Comparison of ENCODE assay signal across 22 mouse cellular contexts in genomic region chr5:57769644-57770043, GRCm38 (mm10). TPM values are rescaled to one million over a fixed set of nuclear protein-coding genes. Genes with fewer than 3 reads are reported as not detected.
DNase-seq lines count a peak whose midpoint lies in the region; ATAC-seq and TF ChIP-seq lines count a peak whose summit lies in the region.
"Had no signal": no experiment of that assay in that cellular context is flagged by ENCODE, and none has a peak within 500 bp of the region (broad histone marks: within the 10 kb centered on the region; RNA-seq: fewer than 3 reads in every experiment).

No protein-coding gene starts in this region.

- TF ChIP-seq CTCF in layer of hippocampus, adult 2 months (conservative IDR thresholded peaks at IDR 0.05), result peak; percentile 42
- TF ChIP-seq CTCF in midbrain, postnatal 0 days (IDR thresholded peaks at IDR 0.05), result peak; percentile 34
- peak; percentile 29; the same call in 1 of the 2 replicates for TF ChIP-seq CTCF in stomach, postnatal 0 days (IDR thresholded peaks at IDR 0.05; ENCODE audit: low read depth)

- no peaks in the 10 kb centered on the region for H3K36me3 ChIP-seq in midbrain, postnatal 0 days (ENCODE audit: insufficient read depth, low read length)
- no peaks in the 10 kb centered on the region for H3K36me3 ChIP-seq in midbrain, embryonic 15.5 days (replicated peaks)
- H3K36me3 ChIP-seq in stomach, postnatal 0 days (ENCODE audit: control insufficient read depth, insufficient read depth, low read length), result no peaks in the 10 kb centered on the region
- H3K36me3 ChIP-seq: liver, embryonic 13.5 days; neural tube, embryonic 12.5 days had no signal

- H3K4me3 ChIP-seq in layer of hippocampus, adult 2 months, result no peak overlapping the region
- no peak overlapping the region for H3K4me3 ChIP-seq in midbrain, postnatal 0 days (ENCODE audit: low read depth, low read length)
- H3K4me3 ChIP-seq in midbrain, embryonic 15.5 days, result no peak overlapping the region
- no peak overlapping the region for H3K4me3 ChIP-seq in stomach, postnatal 0 days (ENCODE audit: low read depth, low read length)
- H3K4me3 ChIP-seq: liver, embryonic 13.5 days; neural tube, embryonic 12.5 days had no signal

- no peaks in the 10 kb centered on the region for H3K4me1 ChIP-seq in midbrain, postnatal 0 days (ENCODE audit: insufficient read depth, low read length)
- H3K4me1 ChIP-seq in midbrain, embryonic 15.5 days, result peaks cover 9% of the 10 kb centered on the region
- no peaks in the 10 kb centered on the region for H3K4me1 ChIP-seq in stomach, postnatal 0 days (replicated peaks; ENCODE audit: control insufficient read depth, insufficient read depth)
- H3K4me1 ChIP-seq: neural tube, embryonic 12.5 days had no signal

- no peak for ATAC-seq in midbrain, postnatal 0 days (ENCODE audit: low FRiP score)
- no peak for ATAC-seq in midbrain, embryonic 15.5 days (replicated peaks)
- no peak for ATAC-seq in stomach, postnatal 0 days (ENCODE audit: low FRiP score, low TSS enrichment)
- no peak for ATAC-seq in activated CD4-positive, CD25-positive, alpha-beta regulatory T cell, adult 4 months
- ATAC-seq: inflammation-experienced regulatory T-cells, adult 6 months; lung, postnatal 0 days had no signal

- WGBS in midbrain, postnatal 0 days, result 95% methylated on average over 7 of the region's 7 CpGs
- 94% methylated on average over 7 of the region's 7 CpGs for WGBS in midbrain, embryonic 15.5 days
- WGBS in stomach, postnatal 0 days, result 94% methylated on average over 7 of the region's 7 CpGs

- H3K27me3 ChIP-seq in midbrain, postnatal 0 days (ENCODE audit: insufficient read depth, low read length), result no peaks in the 10 kb centered on the region
- H3K27me3 ChIP-seq in midbrain, embryonic 15.5 days (replicated peaks), result no peaks in the 10 kb centered on the region
- no peaks in the 10 kb centered on the region for H3K27me3 ChIP-seq in stomach, postnatal 0 days (ENCODE audit: control insufficient read depth, insufficient read depth, low read length)
- H3K27me3 ChIP-seq: liver, embryonic 13.5 days; neural tube, embryonic 12.5 days had no signal

- no peak overlapping the region for H3K4me2 ChIP-seq in midbrain, postnatal 0 days (ENCODE audit: low read depth, low read length, poor library complexity, severe bottlenecking)
- H3K4me2 ChIP-seq in midbrain, embryonic 15.5 days, result no peak overlapping the region
- H3K4me2 ChIP-seq in stomach, postnatal 0 days (replicated peaks; ENCODE audit: low read depth), result no peak overlapping the region
- H3K4me2 ChIP-seq: liver, embryonic 13.5 days; neural tube, embryonic 12.5 days had no signal

- H3K27ac ChIP-seq in layer of hippocampus, adult 2 months, result no peak overlapping the region
- no peak overlapping the region for H3K27ac ChIP-seq in midbrain, postnatal 0 days (ENCODE audit: low read depth, low read length)
- no peak overlapping the region for H3K27ac ChIP-seq in midbrain, embryonic 15.5 days
- no peak overlapping the region for H3K27ac ChIP-seq in stomach, postnatal 0 days (replicated peaks)
- H3K27ac ChIP-seq: liver, embryonic 13.5 days; neural tube, embryonic 12.5 days had no signal

- no peaks in the 10 kb centered on the region for H3K9me3 ChIP-seq in midbrain, postnatal 0 days (ENCODE audit: low read length)
- H3K9me3 ChIP-seq in midbrain, embryonic 15.5 days, result no peaks in the 10 kb centered on the region
- H3K9me3 ChIP-seq in stomach, postnatal 0 days (ENCODE audit: control insufficient read depth, low read length), result no peaks in the 10 kb centered on the region
- H3K9me3 ChIP-seq: liver, embryonic 13.5 days; neural tube, embryonic 12.5 days had no signal

- no peak for TF ChIP-seq EP300 in stomach, postnatal 0 days (optimal IDR thresholded peaks at IDR 0.05)

- DNase-seq in layer of hippocampus, adult 2 months (ENCODE audit: low spot score in 2 of 2), result no peak
- DNase-seq in layer of hippocampus, adult 11-12 months (ENCODE audit: low spot score), result no peak
- no peak for DNase-seq in midbrain, postnatal 0 days (ENCODE audit: low spot score)
- DNase-seq in ZHBTc4 (ENCODE audit: low read depth, low spot score), result peak; percentile 26
- no peak for DNase-seq in stomach, postnatal 0 days (ENCODE audit: low spot score)
- no peak for DNase-seq in adrenal gland, postnatal 25 days
- DNase-seq: adrenal gland, postnatal 10 days; B cell, adult 2 months; cerebellum, adult 18-20 months; cerebellum, postnatal 25 days; heart, adult 11 months; kidney, adult 2 months; kidney, postnatal 14 days; layer of hippocampus, adult 9-11 months; liver, embryonic 13.5 days; right cerebral cortex, adult 18-20 months; thymus, postnatal 36 days had no signal

- H3K9ac ChIP-seq in midbrain, postnatal 0 days (replicated peaks; ENCODE audit: low read length, poor library complexity, severe bottlenecking), result no peak overlapping the region
- no peak overlapping the region for H3K9ac ChIP-seq in midbrain, embryonic 15.5 days
- H3K9ac ChIP-seq in stomach, postnatal 0 days (ENCODE audit: low read length), result no peak overlapping the region
- H3K9ac ChIP-seq: liver, embryonic 13.5 days; neural tube, embryonic 12.5 days had no signal

RNA-seq across cellular contexts. Expression of gene Pcdh7, which starts 51.9 kb away (rescaled TPM):
- 10 to 100 TPM; 64.2 to 65.2 TPM for total RNA-seq in layer of hippocampus, adult 2 months (2021)
- total RNA-seq in midbrain, postnatal 0 days (2014; rRNA removed), result 157 and 178 TPM in 2 replicates
- 25.4 and 29.6 TPM in 2 replicates for polyA plus RNA-seq in midbrain, postnatal 0 days (2015; fragmentation: Nextera tagmentation; extraction: Ambion mirVana)
- 25.4 and 28.1 TPM in 2 replicates for polyA plus RNA-seq in midbrain, embryonic 15.5 days (2015; fragmentation: Nextera tagmentation; extraction: Ambion mirVana)
- 6.4 and 6.7 TPM in 2 replicates for polyA plus RNA-seq in stomach, postnatal 0 days (2015; fragmentation: Nextera tagmentation; extraction: Ambion mirVana)
- polyA plus RNA-seq in activated CD4-positive, CD25-positive, alpha-beta regulatory T cell, adult 4 months (2017; shearing (Covaris generic)), result not detected
- 1.2 and 2.0 TPM in 2 replicates for total RNA-seq in adrenal gland, postnatal 25 days (2021)
- polyA plus RNA-seq: inflammation-experienced regulatory T-cells, adult 6 months had no signal
